Mouse (Mus musculus): ENCODE data around the gene Polr3e. TPM values are rescaled to one million over a fixed set of nuclear protein-coding genes. Genes with fewer than 3 reads are reported as not detected.
A peak's percentile ranks its signal among the peaks of the same experiment; 100 is the strongest.
"Not testable (repeated sequence)": the region's sequence is repeated elsewhere in the genome, so short reads cannot be mapped to it uniquely, and the experiment has no call there.

Polr3e gene
- polyA plus RNA-seq, 1 experiment from 2014 or later = 17.5 TPM

- 61% methylated on average over 7 of the region's 8 CpGs for WGBS
- Histone ChIP-seq H3K9me3 (replicated peaks) (no peaks in the 10 kb centered on the region), H3K4me1 (replicated peaks) (no peaks in the 10 kb centered on the region), H3K4me2 (no peak overlapping the region), H3K4me3 (no peak overlapping the region), H3K9ac (no peak overlapping the region), H3K27ac (no peak overlapping the region), H3K36me3 (peaks cover 44% of the 10 kb centered on the region), H3K27me3 (no peaks in the 10 kb centered on the region)
- ATAC-seq (replicated peaks; ENCODE audit: insufficient number of reproducible peaks, insufficient read depth, low FRiP score, low read depth) = no peak
Measured at GRCm38 (mm10) chr7:120943936-120944509, 26.5 kb downstream of the Polr3e start.

- not testable (repeated sequence) for H3K4me3 ChIP-seq; ATAC-seq (replicated peaks; ENCODE audit: insufficient number of reproducible peaks, insufficient read depth, low FRiP score, low read depth); H3K9ac ChIP-seq; H3K4me2 ChIP-seq; H3K27ac ChIP-seq; H3K9me3 ChIP-seq (replicated peaks); H3K4me1 ChIP-seq (replicated peaks); H3K27me3 ChIP-seq
- 82% methylated on average over 7 of the region's 7 CpGs for WGBS
- H3K36me3 ChIP-seq = peaks cover 12% of the 10 kb centered on the region; the same call in 1 of the 2 replicates
Measured at GRCm38 (mm10) chr7:120953591-120953990, 36.0 kb downstream of the Polr3e start.

DNA sequence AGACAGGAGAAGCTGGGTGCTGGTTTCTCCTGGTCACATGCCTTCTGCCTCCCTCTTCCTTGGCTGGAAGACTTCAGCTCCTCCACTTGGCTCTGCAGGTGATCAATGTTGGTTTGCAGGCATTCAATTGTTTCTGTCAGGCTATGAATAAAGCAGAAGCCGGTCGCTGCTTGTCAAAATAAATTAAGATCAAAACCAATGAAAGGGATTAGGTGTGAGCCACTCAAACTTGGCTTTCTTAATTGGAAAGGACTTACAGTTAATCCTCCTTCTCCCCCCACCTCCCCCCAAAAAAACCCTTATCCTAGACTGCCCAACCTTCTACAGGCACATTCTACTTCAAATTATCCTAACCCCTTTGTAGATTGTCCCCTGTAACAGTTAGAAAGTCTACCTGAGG is 42.6 kb downstream of the Polr3e start:
- Histone ChIP-seq H3K9ac (no peak overlapping the region), H3K4me3 (no peak overlapping the region), H3K27ac (no peak overlapping the region), H3K9me3 (replicated peaks) (no peaks in the 10 kb centered on the region), H3K36me3 (peaks cover 24% of the 10 kb centered on the region; the same call in 1 of the 2 replicates), H3K27me3 (no peaks in the 10 kb centered on the region), H3K4me2 (no peak overlapping the region), H3K4me1 (replicated peaks) (0 out of 2 replicates have a peak, but pooled peaks cover 2% of the 10 kb centered on the region)
- no peak for ATAC-seq (replicated peaks; ENCODE audit: insufficient number of reproducible peaks, insufficient read depth, low FRiP score, low read depth)
- WGBS = 82% methylated on average over 2 of the region's 2 CpGs

GRCm38 (mm10) chr7:120960601-120961000 is 43.1 kb downstream of the Polr3e start:
- no peak overlapping the region for H3K9ac ChIP-seq
- 0 out of 2 replicates have a peak, but pooled peaks cover 2% of the 10 kb centered on the region for H3K4me1 ChIP-seq (replicated peaks)
- H3K9me3 ChIP-seq (replicated peaks) = no peaks in the 10 kb centered on the region
- H3K4me2 ChIP-seq = no peak overlapping the region
- H3K27ac ChIP-seq = no peak overlapping the region
- 87% methylated on average over 6 of the region's 6 CpGs for WGBS
- H3K4me3 ChIP-seq = no peak overlapping the region
- no peaks in the 10 kb centered on the region for H3K27me3 ChIP-seq
- peaks cover 24% of the 10 kb centered on the region; the same call in 1 of the 2 replicates for H3K36me3 ChIP-seq
- ATAC-seq (replicated peaks; ENCODE audit: insufficient number of reproducible peaks, insufficient read depth, low FRiP score, low read depth) = no peak

- H3K4me3 ChIP-seq = no peak overlapping the region
- WGBS = 57% methylated on average over 3 of the region's 3 CpGs
- 0 out of 2 replicates have a peak, but pooled peaks cover 2% of the 10 kb centered on the region for H3K4me1 ChIP-seq (replicated peaks)
- no peaks in the 10 kb centered on the region for H3K9me3 ChIP-seq (replicated peaks)
- peaks cover 22% of the 10 kb centered on the region; the same call in 1 of the 2 replicates for H3K36me3 ChIP-seq
- no peak overlapping the region for H3K27ac ChIP-seq
- no peak for ATAC-seq (replicated peaks; ENCODE audit: insufficient number of reproducible peaks, insufficient read depth, low FRiP score, low read depth)
- H3K4me2 ChIP-seq = no peak overlapping the region
- H3K9ac ChIP-seq = no peak overlapping the region
- H3K27me3 ChIP-seq = no peaks in the 10 kb centered on the region
Measured at GRCm38 (mm10) chr7:120961893-120962292, 44.3 kb downstream of the Polr3e start.

DNA sequence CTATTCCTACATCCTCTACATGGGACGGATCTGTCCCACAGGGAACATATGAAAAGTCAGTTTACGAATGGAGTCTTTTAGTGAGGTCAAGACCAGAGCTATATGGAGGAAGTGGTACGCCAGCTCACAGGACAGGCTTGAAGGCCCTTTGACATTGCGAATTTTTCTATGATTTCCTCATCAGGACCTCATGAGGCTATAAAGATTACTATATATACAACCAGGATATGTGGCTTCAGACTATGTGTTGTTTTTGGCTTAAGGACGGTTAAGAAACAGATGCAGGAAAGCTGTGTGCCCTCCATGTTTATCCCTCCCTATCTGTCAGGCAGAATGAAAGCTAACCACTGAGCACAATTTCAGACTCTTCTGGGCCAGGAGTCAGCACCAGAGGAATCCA is 45.6 kb downstream of the Polr3e start:
- no peaks in the 10 kb centered on the region for H3K27me3 ChIP-seq
- ATAC-seq (replicated peaks; ENCODE audit: insufficient number of reproducible peaks, insufficient read depth, low FRiP score, low read depth) = no peak
- no peak overlapping the region for H3K4me3 ChIP-seq
- 0 out of 2 replicates have a peak, but pooled peaks cover 2% of the 10 kb centered on the region for H3K4me1 ChIP-seq (replicated peaks)
- no peak overlapping the region for H3K4me2 ChIP-seq
- no peaks in the 10 kb centered on the region for H3K9me3 ChIP-seq (replicated peaks)
- H3K36me3 ChIP-seq = peaks cover 17% of the 10 kb centered on the region; the same call in 1 of the 2 replicates
- H3K27ac ChIP-seq = no peak overlapping the region
- WGBS = 72% methylated on average over 5 of the region's 5 CpGs
- no peak overlapping the region for H3K9ac ChIP-seq

DNA sequence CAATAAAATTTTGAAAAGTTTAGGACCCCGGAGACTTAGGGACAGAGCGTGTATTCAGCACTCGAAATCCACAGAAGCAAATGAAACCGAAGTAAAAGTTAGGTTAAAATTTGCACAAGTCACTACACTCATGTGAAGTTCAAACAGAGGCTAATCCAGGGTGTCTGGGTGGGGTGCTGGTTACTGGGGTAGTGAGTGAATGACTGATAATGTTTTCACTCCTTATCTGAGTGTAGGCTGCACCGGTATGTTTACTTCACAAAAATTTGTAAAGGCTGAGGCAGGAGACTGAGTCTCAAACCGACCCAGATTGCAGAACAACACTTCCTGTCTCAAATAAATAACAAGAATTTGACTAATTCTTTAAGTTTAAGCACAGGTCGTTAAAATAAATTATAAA is 51.7 kb downstream of the Polr3e start:
- no peak overlapping the region for H3K9ac ChIP-seq
- H3K36me3 ChIP-seq = no peaks in the 10 kb centered on the region
- H3K4me3 ChIP-seq = no peak overlapping the region
- peaks cover 18% of the 10 kb centered on the region for H3K4me1 ChIP-seq (replicated peaks)
- WGBS = 69% methylated on average over 7 of the region's 7 CpGs
- no peak overlapping the region for H3K27ac ChIP-seq
- no peaks in the 10 kb centered on the region for H3K9me3 ChIP-seq (replicated peaks)
- no peak for ATAC-seq (replicated peaks; ENCODE audit: insufficient number of reproducible peaks, insufficient read depth, low FRiP score, low read depth)
- H3K27me3 ChIP-seq = no peaks in the 10 kb centered on the region
- H3K4me2 ChIP-seq = no peak overlapping the region

DNA sequence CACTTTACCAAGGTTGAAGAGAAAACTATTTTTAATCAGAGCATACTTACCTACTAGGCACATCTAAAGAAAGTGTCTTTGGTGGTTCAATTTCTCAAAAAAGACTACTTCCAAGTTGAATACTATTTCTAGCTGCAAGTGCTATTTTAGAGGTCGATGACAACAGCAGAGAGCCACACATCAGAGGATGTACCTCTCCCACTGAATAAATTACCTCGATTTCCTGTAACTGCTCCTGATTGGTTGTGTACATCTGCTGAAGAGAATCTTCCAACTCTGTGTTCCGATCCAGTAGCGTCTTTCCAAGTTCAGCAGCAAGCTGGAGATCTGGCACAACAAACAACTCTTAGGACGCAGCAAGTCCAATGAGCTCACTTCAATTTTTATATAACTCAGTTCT is 52.6 kb downstream of the Polr3e start:
- Histone ChIP-seq H3K4me1 (replicated peaks) (peaks cover 20% of the 10 kb centered on the region), H3K27me3 (no peaks in the 10 kb centered on the region), H3K9ac (no peak overlapping the region), H3K27ac (no peak overlapping the region), H3K9me3 (replicated peaks) (no peaks in the 10 kb centered on the region), H3K36me3 (no peaks in the 10 kb centered on the region), H3K4me2 (no peak overlapping the region), H3K4me3 (no peak overlapping the region)
- no peak for ATAC-seq (replicated peaks; ENCODE audit: insufficient number of reproducible peaks, insufficient read depth, low FRiP score, low read depth)
- WGBS = 65% methylated on average over 5 of the region's 5 CpGs

GRCm38 (mm10) chr7:120972471-120972870 is 54.9 kb downstream of the Polr3e start:
- not testable (repeated sequence) for H3K9me3 ChIP-seq (replicated peaks); ATAC-seq (replicated peaks; ENCODE audit: insufficient number of reproducible peaks, insufficient read depth, low FRiP score, low read depth); H3K27me3 ChIP-seq; H3K9ac ChIP-seq; H3K36me3 ChIP-seq; H3K4me2 ChIP-seq; H3K4me3 ChIP-seq; H3K27ac ChIP-seq
- peaks cover 27% of the 10 kb centered on the region for H3K4me1 ChIP-seq (replicated peaks)
- WGBS = 77% methylated on average over 2 of the region's 2 CpGs

- no peak for ATAC-seq (replicated peaks; ENCODE audit: insufficient number of reproducible peaks, insufficient read depth, low FRiP score, low read depth)
- H3K4me2 ChIP-seq = no peak overlapping the region
- peak overlapping the region; percentile 12; the same call in 1 of the 2 replicates for H3K27ac ChIP-seq
- no peaks in the 10 kb centered on the region for H3K27me3 ChIP-seq
- H3K9ac ChIP-seq = no peak overlapping the region
- no peak overlapping the region for H3K4me3 ChIP-seq
- WGBS = 66% methylated on average over 3 of the region's 3 CpGs
- no peaks in the 10 kb centered on the region for H3K9me3 ChIP-seq (replicated peaks)
- peaks cover 30% of the 10 kb centered on the region for H3K4me1 ChIP-seq (replicated peaks)
- no peaks in the 10 kb centered on the region for H3K36me3 ChIP-seq
Measured at GRCm38 (mm10) chr7:120974001-120974400, 56.5 kb downstream of the Polr3e start.

GRCm38 (mm10) chr7:120977063-120977462 is 59.5 kb downstream of the Polr3e start:
- 45% methylated on average over 7 of the region's 7 CpGs for WGBS
- Histone ChIP-seq H3K9me3 (replicated peaks) (no peaks in the 10 kb centered on the region), H3K27ac (peak overlapping the region; percentile 66), H3K36me3 (no peaks in the 10 kb centered on the region), H3K27me3 (no peaks in the 10 kb centered on the region), H3K4me2 (no peak overlapping the region), H3K4me3 (no peak overlapping the region), H3K4me1 (replicated peaks) (peaks cover 20% of the 10 kb centered on the region), H3K9ac (no peak overlapping the region)
- no peak for ATAC-seq (replicated peaks; ENCODE audit: insufficient number of reproducible peaks, insufficient read depth, low FRiP score, low read depth)

- H3K4me1 ChIP-seq (replicated peaks) = peaks cover 17% of the 10 kb centered on the region
- no peak overlapping the region for H3K4me3 ChIP-seq
- no peaks in the 10 kb centered on the region for H3K27me3 ChIP-seq
- no peaks in the 10 kb centered on the region for H3K36me3 ChIP-seq
- 55% methylated on average over 4 of the region's 4 CpGs for WGBS
- no peak overlapping the region for H3K9ac ChIP-seq
- no peak for ATAC-seq (replicated peaks; ENCODE audit: insufficient number of reproducible peaks, insufficient read depth, low FRiP score, low read depth)
- H3K9me3 ChIP-seq (replicated peaks) = no peaks in the 10 kb centered on the region
- no peak overlapping the region for H3K27ac ChIP-seq
- peak overlapping the region; percentile 86 for H3K4me2 ChIP-seq
Measured at GRCm38 (mm10) chr7:120980041-120980440, 62.5 kb downstream of the Polr3e start.
